Mouse (Mus musculus): ENCODE data around the gene Mrpl14. TPM values are rescaled to one million over a fixed set of nuclear protein-coding genes. Genes with fewer than 3 reads are reported as not detected.

Mrpl14 gene
- polyA plus RNA-seq, 1 experiment from 2014 or later = 155 TPM

DNA sequence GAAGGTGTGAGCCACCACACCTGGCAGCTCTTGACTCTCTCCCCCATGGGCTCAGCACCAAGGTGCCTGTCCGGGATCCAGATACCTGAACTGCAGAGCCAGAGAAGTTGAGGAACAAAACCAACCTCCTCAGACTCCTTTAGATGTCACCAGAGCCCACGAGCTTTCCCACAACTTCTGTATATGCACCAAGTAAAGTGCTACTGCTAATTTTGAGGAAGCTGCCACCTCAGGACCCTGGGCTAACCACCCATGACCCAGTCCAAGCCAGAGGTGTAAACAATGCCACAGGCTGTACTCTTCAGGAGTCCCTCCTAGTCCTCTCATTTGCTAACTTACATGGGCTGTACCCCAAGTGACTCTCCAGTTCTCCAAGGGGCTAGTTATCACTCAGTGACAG, 13.5 kb upstream of the Mrpl14 start:
- H3K4me1 ChIP-seq (ENCODE audit: control insufficient read depth in 2 of 2, insufficient read depth in 2 of 2, low read length in 2 of 2) = no peaks in the 10 kb centered on the region
- no peaks in the 10 kb centered on the region for H3K27me3 ChIP-seq (ENCODE audit: control insufficient read depth, insufficient read depth, low read length)
- no peaks in the 10 kb centered on the region for H3K9me3 ChIP-seq (ENCODE audit: control insufficient read depth, low read length)
- no peak overlapping the region for H3K4me2 ChIP-seq (ENCODE audit: low read length)
- WGBS = 85% methylated on average over 2 of the region's 2 CpGs
- no peak overlapping the region for H3K27ac ChIP-seq (replicated peaks in 1 of 2; ENCODE audit: control insufficient read depth in 1 of 2, insufficient read depth in 1 of 2, low read depth in 2 of 2, low read length in 2 of 2)
- no peak overlapping the region for H3K4me3 ChIP-seq (ENCODE audit: control insufficient read depth in 1 of 2, insufficient read depth in 1 of 2, low read depth in 1 of 2, low read length in 2 of 2)
- no peak overlapping the region for H3K9ac ChIP-seq (ENCODE audit: low read length)
- ATAC-seq (ENCODE audit: insufficient number of reproducible peaks, insufficient read depth, low FRiP score, low read depth) = no peak
- H3K36me3 ChIP-seq (ENCODE audit: control insufficient read depth, insufficient read depth, low read length) = peaks cover 83% of the 10 kb centered on the region

DNA sequence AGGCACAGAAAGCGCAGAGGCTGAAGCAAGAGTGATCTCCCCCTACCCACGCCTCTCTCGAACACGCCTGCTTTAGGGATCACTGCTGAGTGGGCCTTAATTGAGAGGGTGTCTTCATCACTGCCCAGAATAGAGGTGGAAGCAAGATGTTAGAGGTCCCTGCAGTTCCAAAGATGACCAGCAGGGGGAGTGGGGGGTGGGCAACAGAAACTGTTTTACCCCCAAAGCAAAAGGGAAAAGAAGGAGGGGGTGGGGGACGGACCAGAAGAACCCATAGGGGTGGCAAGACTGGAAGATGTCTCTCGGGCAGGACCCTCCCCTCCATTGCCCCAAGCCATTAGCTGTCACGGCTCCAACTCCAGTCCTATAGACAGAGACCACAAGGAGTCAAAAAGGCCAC, 8.0 kb upstream of the Mrpl14 start:
- H3K4me2 ChIP-seq (ENCODE audit: low read length) = no peak overlapping the region
- no peak for ATAC-seq (ENCODE audit: insufficient number of reproducible peaks, insufficient read depth, low FRiP score, low read depth)
- no peaks in the 10 kb centered on the region for H3K27me3 ChIP-seq (ENCODE audit: control insufficient read depth, insufficient read depth, low read length)
- H3K4me1 ChIP-seq (ENCODE audit: control insufficient read depth in 2 of 2, insufficient read depth in 2 of 2, low read length in 2 of 2) = peaks cover 6 to 10% of the 10 kb centered on the region in 2 experiments
- H3K9ac ChIP-seq (ENCODE audit: low read length) = no peak overlapping the region
- no peak overlapping the region for H3K27ac ChIP-seq (replicated peaks in 1 of 2; ENCODE audit: control insufficient read depth in 1 of 2, insufficient read depth in 1 of 2, low read depth in 2 of 2, low read length in 2 of 2)
- peaks cover 4% of the 10 kb centered on the region; the same call in 1 of the 2 replicates for H3K9me3 ChIP-seq (ENCODE audit: control insufficient read depth, low read length)
- peaks cover 46% of the 10 kb centered on the region for H3K36me3 ChIP-seq (ENCODE audit: control insufficient read depth, insufficient read depth, low read length)
- H3K4me3 ChIP-seq (ENCODE audit: control insufficient read depth in 1 of 2, insufficient read depth in 1 of 2, low read depth in 1 of 2, low read length in 2 of 2) = no peak overlapping the region
- 25% methylated on average over 7 of the region's 7 CpGs for WGBS

DNA sequence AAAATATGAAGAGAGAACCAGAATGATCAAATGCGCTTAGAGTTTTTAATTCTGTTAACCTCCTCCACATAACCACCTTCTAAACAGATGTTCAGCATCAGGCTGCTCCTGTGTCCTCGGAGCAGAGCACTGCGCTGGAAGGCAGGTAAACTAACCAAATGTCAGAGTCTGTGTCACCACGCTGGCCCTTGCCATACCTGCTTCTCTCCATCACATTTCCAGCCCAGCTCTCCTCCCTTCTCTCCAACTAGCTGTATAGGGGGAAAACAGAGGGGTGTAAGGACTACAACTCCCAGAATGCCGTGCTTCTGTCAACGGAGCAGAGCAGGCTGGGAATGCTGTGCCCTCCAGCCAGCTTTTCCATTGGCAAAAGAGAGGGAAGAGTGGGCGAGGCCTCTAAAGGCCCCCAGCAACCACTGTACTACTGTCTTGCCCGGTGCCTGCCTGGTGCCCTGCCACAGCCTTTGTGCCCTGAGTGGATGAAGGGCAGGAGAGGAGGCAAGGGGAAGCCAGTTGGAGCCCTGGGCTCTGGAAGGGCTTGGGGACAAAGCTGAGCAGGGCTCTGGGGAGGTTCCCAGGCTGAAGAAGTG, 5.6 kb upstream of the Mrpl14 start:
- Histone ChIP-seq H3K4me1 (ENCODE audit: control insufficient read depth in 2 of 2, insufficient read depth in 2 of 2, low read length in 2 of 2) (peaks cover 13 to 18% of the 10 kb centered on the region in 2 experiments), H3K9me3 (ENCODE audit: control insufficient read depth, low read length) (peaks cover 4% of the 10 kb centered on the region; the same call in 1 of the 2 replicates), H3K27me3 (ENCODE audit: control insufficient read depth, insufficient read depth, low read length) (no peaks in the 10 kb centered on the region), H3K27ac (replicated peaks in 1 of 2; ENCODE audit: control insufficient read depth in 1 of 2, insufficient read depth in 1 of 2, low read depth in 2 of 2, low read length in 2 of 2) (peak overlapping the region; percentile 43 to 74; a peak in 2 of 4 replicates), H3K4me3 (ENCODE audit: control insufficient read depth in 1 of 2, insufficient read depth in 1 of 2, low read depth in 1 of 2, low read length in 2 of 2) (peak overlapping the region in 1 of 2 experiments; percentile 15; a peak in 1 of 4 replicates), H3K4me2 (ENCODE audit: low read length) (peak overlapping the region; percentile 57), H3K9ac (ENCODE audit: low read length) (peak overlapping the region; percentile 69), H3K36me3 (ENCODE audit: control insufficient read depth, insufficient read depth, low read length) (peaks cover 27% of the 10 kb centered on the region)
- WGBS = 53% methylated on average over 8 of the region's 8 CpGs
- peak; percentile 48 for ATAC-seq (ENCODE audit: insufficient number of reproducible peaks, insufficient read depth, low FRiP score, low read depth)

DNA sequence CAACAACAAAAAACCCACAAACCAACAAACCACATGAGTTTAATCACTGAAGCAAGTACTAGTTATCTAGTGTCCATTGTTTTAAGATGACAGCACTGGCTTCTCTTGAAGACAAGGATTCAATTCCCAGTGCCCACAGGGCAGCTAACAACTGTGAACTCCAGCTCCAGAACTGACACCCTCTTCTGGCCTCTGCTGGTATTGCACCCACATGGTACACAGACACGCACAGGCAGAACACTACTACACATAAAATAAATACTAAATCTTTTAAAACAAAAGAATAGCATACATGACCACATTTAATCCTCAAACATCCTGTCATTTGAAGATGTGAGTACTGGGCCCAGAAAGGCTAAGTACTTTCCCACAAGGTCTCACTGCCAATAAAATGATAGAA, 4.5 kb upstream of the Mrpl14 start:
- peaks cover 17% of the 10 kb centered on the region for H3K36me3 ChIP-seq (ENCODE audit: control insufficient read depth, insufficient read depth, low read length)
- peaks cover 13 to 18% of the 10 kb centered on the region in 2 experiments for H3K4me1 ChIP-seq (ENCODE audit: control insufficient read depth in 2 of 2, insufficient read depth in 2 of 2, low read length in 2 of 2)
- no peak overlapping the region for H3K4me3 ChIP-seq (ENCODE audit: control insufficient read depth in 1 of 2, insufficient read depth in 1 of 2, low read depth in 1 of 2, low read length in 2 of 2)
- no peak overlapping the region for H3K9ac ChIP-seq (ENCODE audit: low read length)
- H3K4me2 ChIP-seq (ENCODE audit: low read length) = no peak overlapping the region
- ATAC-seq (ENCODE audit: insufficient number of reproducible peaks, insufficient read depth, low FRiP score, low read depth) = no peak
- no peak overlapping the region for H3K27ac ChIP-seq (replicated peaks in 1 of 2; ENCODE audit: control insufficient read depth in 1 of 2, insufficient read depth in 1 of 2, low read depth in 2 of 2, low read length in 2 of 2)
- H3K27me3 ChIP-seq (ENCODE audit: control insufficient read depth, insufficient read depth, low read length) = no peaks in the 10 kb centered on the region
- 95% methylated on average over 1 of the region's 1 CpGs for WGBS
- H3K9me3 ChIP-seq (ENCODE audit: control insufficient read depth, low read length) = peaks cover 4% of the 10 kb centered on the region; the same call in 1 of the 2 replicates

DNA sequence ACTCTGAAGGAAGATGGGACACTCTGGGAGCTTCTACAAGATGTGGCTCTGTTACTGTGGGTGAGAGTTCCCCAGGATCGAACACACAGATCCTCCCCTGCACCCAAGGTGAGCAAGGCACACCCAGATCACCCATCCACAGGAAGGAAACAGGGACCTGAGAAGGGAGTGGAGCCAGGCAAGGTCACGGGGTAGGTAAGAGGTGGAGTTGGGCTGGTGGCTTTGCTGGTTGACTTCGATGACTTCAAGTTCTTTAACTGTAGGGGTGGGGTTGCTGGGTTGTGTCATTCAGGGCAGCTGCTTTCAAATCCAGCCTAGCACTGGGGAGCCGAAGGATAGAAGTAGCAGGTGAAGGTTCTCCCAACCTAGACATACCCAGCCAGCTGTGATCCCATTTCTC, 3.3 kb upstream of the Mrpl14 start:
- H3K27ac ChIP-seq (replicated peaks in 1 of 2; ENCODE audit: control insufficient read depth in 1 of 2, insufficient read depth in 1 of 2, low read depth in 2 of 2, low read length in 2 of 2) = no peak overlapping the region
- peaks cover 6% of the 10 kb centered on the region for H3K36me3 ChIP-seq (ENCODE audit: control insufficient read depth, insufficient read depth, low read length)
- no peak for ATAC-seq (ENCODE audit: insufficient number of reproducible peaks, insufficient read depth, low FRiP score, low read depth)
- H3K4me1 ChIP-seq (ENCODE audit: control insufficient read depth in 2 of 2, insufficient read depth in 2 of 2, low read length in 2 of 2) = peaks cover 15 to 27% of the 10 kb centered on the region in 2 experiments
- H3K27me3 ChIP-seq (ENCODE audit: control insufficient read depth, insufficient read depth, low read length) = no peaks in the 10 kb centered on the region
- H3K9ac ChIP-seq (ENCODE audit: low read length) = no peak overlapping the region
- WGBS = 90% methylated on average over 4 of the region's 4 CpGs
- peaks cover 4% of the 10 kb centered on the region; the same call in 1 of the 2 replicates for H3K9me3 ChIP-seq (ENCODE audit: control insufficient read depth, low read length)
- no peak overlapping the region for H3K4me3 ChIP-seq (ENCODE audit: control insufficient read depth in 1 of 2, insufficient read depth in 1 of 2, low read depth in 1 of 2, low read length in 2 of 2)
- no peak overlapping the region for H3K4me2 ChIP-seq (ENCODE audit: low read length)

DNA sequence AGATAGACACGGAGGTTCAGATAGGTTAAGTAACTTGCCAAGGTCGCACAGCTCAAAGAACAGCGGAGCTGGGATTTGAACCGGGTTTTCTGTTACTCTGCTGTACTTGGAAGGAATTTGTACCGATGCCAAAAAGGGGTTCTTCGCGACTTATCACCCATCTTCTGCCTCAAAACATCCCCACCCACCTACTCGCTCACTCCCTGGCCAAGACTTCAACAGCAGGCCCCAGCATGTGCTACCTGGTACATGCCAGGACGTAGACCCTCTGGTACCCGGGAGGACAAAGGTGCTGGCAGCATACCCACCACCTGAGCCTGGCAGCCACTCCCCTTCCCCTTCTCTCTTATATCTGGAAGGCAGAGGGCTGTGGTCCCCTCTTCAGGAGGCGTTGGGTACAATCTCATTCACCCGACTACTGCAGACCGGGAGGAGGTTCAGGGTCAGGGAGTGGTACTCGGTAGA, 1.4 kb upstream of the Mrpl14 start:
- Histone ChIP-seq H3K36me3 (ENCODE audit: control insufficient read depth, insufficient read depth, low read length) (no peaks in the 10 kb centered on the region), H3K4me2 (ENCODE audit: low read length) (peak overlapping the region; percentile 80), H3K4me1 (ENCODE audit: control insufficient read depth in 2 of 2, insufficient read depth in 2 of 2, low read length in 2 of 2) (peaks cover 18 to 31% of the 10 kb centered on the region in 2 experiments), H3K9me3 (ENCODE audit: control insufficient read depth, low read length) (peaks cover 4% of the 10 kb centered on the region; the same call in 1 of the 2 replicates), H3K4me3 (ENCODE audit: control insufficient read depth in 1 of 2, insufficient read depth in 1 of 2, low read depth in 1 of 2, low read length in 2 of 2) (peak overlapping the region; percentile 73 to 81), H3K27me3 (ENCODE audit: control insufficient read depth, insufficient read depth, low read length) (no peaks in the 10 kb centered on the region), H3K27ac (replicated peaks in 1 of 2; ENCODE audit: control insufficient read depth in 1 of 2, insufficient read depth in 1 of 2, low read depth in 2 of 2, low read length in 2 of 2) (peak overlapping the region; percentile 17 to 56; a peak in 2 of 4 replicates), H3K9ac (ENCODE audit: low read length) (peak overlapping the region; percentile 90)
- WGBS = 34% methylated on average over 14 of the region's 14 CpGs
- no peak for ATAC-seq (ENCODE audit: insufficient number of reproducible peaks, insufficient read depth, low FRiP score, low read depth)

DNA sequence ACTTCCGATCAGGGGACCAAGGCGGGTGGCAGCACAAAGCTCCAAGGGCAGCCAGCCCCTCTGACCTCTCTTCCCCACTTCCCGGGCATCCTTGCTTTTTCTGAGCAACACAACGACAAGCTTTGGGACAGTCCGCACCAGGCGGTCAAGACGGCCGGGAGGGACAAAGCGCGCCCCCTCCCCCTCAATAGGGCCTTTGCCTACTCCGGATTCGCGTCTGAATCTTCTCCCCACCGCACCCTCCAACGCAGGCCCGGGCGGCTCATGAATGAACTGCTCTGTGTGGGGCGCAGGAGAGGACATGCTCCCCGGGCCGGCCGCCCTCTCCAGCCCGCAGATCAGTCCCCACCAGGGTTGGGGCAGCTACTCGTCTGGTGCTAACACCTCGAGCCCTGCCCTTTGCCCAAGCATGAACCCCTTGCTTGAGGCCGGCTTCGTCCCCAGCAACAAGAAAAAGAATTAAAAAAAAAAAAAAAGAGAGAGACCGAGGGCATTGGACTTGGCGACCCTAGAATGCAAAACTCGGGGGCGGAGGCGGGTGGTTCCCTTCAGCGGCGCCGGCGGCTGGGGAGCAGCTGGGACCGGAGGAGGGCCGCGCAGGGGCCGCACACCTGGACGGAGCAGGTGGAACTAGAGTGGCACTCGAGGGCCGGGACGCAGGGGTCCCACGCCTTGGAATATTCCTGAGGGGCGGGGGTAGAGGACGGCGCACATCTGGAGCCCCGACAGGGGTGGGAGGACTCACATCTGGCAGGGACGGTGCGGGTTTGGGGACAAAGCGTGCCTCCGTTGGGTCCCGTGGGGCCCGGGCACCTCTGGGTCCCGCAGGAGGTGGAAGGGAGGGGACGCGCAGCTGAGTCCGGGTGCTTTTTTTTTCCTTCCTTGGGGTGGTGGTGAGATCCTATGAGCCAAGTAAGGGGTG, 690 bp upstream of the Mrpl14 start:
- Histone ChIP-seq H3K4me2 (ENCODE audit: low read length) (peak overlapping the region; percentile 80), H3K9ac (ENCODE audit: low read length) (peak overlapping the region; percentile 90), H3K27ac (replicated peaks in 1 of 2; ENCODE audit: control insufficient read depth in 1 of 2, insufficient read depth in 1 of 2, low read depth in 2 of 2, low read length in 2 of 2) (peak overlapping the region; percentile 18 to 56), H3K4me1 (ENCODE audit: control insufficient read depth in 2 of 2, insufficient read depth in 2 of 2, low read length in 2 of 2) (peaks cover 18 to 31% of the 10 kb centered on the region in 2 experiments), H3K4me3 (ENCODE audit: control insufficient read depth in 1 of 2, insufficient read depth in 1 of 2, low read depth in 1 of 2, low read length in 2 of 2) (peak overlapping the region; percentile 73 to 81), H3K9me3 (ENCODE audit: control insufficient read depth, low read length) (peaks cover 4% of the 10 kb centered on the region; the same call in 1 of the 2 replicates), H3K36me3 (ENCODE audit: control insufficient read depth, insufficient read depth, low read length) (no peaks in the 10 kb centered on the region), H3K27me3 (ENCODE audit: control insufficient read depth, insufficient read depth, low read length) (no peaks in the 10 kb centered on the region)
- under 1% methylated on average over 56 of the region's 58 CpGs for WGBS
- peak; percentile 35 for ATAC-seq (ENCODE audit: insufficient number of reproducible peaks, insufficient read depth, low FRiP score, low read depth)

Measured in heart, embryonic 14.5 days (tissue).